Mouse (Mus musculus) left cerebral cortex, postnatal 10 days (tissue): ENCODE results near the gene Pctp. TPM values are rescaled to one million over a fixed set of nuclear protein-coding genes. Genes with fewer than 3 reads are reported as not detected.

Source experiments
- total RNA-seq, 2 experiments: library from RNA; stranded (reverse); gene quantifications; 2 replicates each; pipeline ENCODE4 v1.2.3; 2021

Gene Pctp
- total RNA-seq, 2 experiments from 2014 or later: 0.75 TPM

Other genes starting within 250 kb of the Pctp start
- 10 to 100 TPM; 11.5 to 12.5 TPM for gene Ankfn1, start 225.2 kb downstream of the Pctp start, total RNA-seq
- 10 to 100 TPM; 17.9 to 18.4 TPM for gene Tmem100, start 27.5 kb upstream of the Pctp start, total RNA-seq
- 1 to 10 TPM; 3.7 to 5.0 TPM for gene Gm45716, start 184.8 kb upstream of the Pctp start, total RNA-seq
- 100 to 1,000 TPM; 222 to 235 TPM for gene Mmd, start 246.6 kb upstream of the Pctp start, total RNA-seq